Mouse (Mus musculus): ENCODE results near the gene Srebf1.

Gene Srebf1

DNA sequence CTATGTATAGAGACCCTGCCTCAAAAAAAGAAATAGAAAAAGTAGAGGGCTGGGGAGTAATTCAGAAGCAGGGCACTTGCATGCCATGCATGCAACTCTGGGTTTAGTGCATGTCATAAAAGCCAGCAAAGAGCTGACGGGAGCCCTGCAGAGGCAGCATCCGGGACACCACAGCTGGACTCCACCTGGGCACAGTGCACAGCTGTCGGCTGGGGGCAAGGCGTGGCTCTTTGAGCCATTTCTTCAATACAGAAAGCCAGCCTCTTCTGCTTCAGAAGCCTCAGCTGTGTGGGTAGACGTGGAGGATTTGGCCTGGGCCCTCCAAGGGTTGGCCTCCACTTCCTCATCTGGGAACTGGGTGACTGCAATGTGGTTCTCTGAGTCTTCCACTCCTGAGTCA, 13.0 kb upstream of the Srebf1 start:
- DNase-seq (ENCODE audit: low spot score in 2 of 2), result no peak

- DNase-seq (ENCODE audit: low spot score in 2 of 2), result no peak
These were observed 10.9 kb upstream of the Srebf1 start for GRCm38 (mm10) chr11:60233235-60233634.

- no peak for DNase-seq (ENCODE audit: low spot score in 2 of 2)
These were observed 10.2 kb upstream of the Srebf1 start for GRCm38 (mm10) chr11:60232441-60233058.

DNA sequence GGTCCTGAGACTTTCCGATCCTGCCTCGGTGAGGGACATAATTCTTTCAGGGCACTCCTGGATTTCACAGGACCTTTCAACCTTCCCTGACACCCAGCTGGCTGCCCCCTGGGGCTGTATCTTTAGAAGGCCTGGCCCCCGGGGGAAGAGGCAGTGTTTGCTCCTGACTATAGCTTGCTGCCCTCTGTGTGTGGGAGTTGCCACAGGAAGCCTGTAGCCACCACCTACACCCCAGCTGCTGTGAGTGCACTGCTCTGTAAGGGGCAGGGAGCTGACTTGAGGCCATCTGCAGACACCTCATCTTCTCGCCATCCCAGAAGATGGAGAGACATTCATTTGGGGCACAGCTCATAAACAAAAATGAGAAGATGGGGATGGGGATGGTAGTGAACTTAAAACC, 9.6 kb upstream of the Srebf1 start:
- DNase-seq (ENCODE audit: low spot score in 2 of 2), result no peak

DNA sequence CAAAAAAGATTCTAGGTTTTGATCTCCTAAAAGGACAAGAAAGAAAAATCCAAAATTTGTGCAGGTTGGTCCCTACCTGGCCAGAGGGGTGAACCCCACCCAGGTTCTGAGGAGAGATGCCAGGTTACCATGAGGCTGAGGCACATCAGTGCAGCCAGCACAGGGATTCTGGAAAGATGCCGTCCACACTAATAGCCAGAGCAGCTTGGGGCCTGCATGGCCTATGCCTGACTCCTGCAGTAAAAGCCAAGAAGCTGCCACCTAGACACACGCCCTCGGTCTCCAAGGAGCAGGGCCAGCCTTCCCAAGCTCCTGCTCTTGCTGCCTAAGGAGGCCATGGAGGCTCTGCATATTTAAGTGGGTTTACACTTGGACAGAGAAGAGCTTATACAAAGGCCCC, 8.9 kb upstream of the Srebf1 start:
- DNase-seq (ENCODE audit: low spot score in 2 of 2), result no peak

DNA sequence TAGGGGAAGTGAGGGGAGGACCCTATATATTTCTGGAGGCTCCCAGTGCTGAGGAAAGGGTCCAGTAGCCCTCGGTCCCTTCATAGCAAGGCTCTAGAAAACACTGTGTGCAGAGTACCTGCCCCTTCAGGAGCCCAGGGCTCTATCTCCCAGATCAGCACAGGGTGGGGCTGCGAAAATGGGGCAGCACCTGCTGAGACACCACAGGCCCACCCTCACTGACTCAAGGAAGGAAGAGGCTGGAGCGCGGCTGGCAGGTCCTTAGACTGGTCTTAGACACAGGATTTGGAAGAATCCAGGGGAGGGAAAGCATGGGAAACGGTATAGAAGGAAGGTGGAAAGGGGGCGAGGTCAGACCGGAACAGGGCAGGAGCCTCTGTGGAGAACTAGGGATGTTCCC, 8.1 kb upstream of the Srebf1 start:
- DNase-seq (ENCODE audit: low spot score in 2 of 2), result no peak

- DNase-seq (ENCODE audit: low spot score in 2 of 2), result no peak
These were observed 7.4 kb upstream of the Srebf1 start for GRCm38 (mm10) chr11:60229821-60230220.

- no peak for DNase-seq (ENCODE audit: low spot score in 2 of 2)
These were observed 6.1 kb upstream of the Srebf1 start for GRCm38 (mm10) chr11:60228525-60228924.

DNA sequence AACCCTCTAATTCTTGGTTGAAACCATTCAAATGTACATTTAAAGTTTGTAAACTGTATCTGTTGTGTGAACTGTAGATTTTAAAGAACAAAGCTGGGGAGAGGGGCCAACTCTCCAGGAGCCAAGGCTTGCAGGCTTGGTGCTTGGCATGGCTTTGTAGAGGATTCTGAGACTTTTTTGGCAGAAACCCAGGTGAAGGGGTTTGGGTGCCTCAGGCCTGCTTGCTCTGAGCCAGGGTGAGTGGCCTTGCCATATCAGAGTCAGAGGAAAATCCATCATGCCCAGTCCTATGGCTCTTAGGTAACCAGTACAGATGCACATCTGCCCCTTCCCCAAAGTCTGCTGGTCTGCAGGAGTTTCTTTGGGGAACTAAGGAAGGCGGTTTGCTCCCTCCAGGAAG, 3.5 kb upstream of the Srebf1 start:
- no peak for DNase-seq (ENCODE audit: low spot score in 2 of 2)

GRCm38 (mm10) chr11:60224676-60225075, 2.3 kb upstream of the Srebf1 start:
- peak in 1 of 2 experiments; percentile 67 for DNase-seq (ENCODE audit: low spot score in 2 of 2)

DNA sequence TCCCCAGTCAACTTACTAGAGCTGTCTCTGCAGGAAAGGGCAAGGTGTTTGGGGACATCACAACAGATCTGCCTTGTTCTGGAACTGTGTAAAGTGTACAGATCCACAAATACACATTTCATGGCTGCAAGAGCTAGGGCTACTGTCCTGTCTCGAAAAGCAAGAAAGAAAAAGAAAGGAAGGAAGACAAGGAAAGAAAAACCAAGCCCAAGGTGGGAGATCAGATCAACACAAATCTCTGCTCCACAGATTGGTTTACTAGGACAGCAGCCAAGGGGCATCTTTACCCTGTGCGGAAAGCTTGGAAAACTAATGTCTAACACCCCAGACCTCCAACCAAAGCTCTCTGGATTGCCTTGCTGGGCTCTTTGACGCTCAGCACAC, 304 bp downstream of the Srebf1 start:
- DNase-seq (ENCODE audit: low spot score in 2 of 2), result no peak

DNA sequence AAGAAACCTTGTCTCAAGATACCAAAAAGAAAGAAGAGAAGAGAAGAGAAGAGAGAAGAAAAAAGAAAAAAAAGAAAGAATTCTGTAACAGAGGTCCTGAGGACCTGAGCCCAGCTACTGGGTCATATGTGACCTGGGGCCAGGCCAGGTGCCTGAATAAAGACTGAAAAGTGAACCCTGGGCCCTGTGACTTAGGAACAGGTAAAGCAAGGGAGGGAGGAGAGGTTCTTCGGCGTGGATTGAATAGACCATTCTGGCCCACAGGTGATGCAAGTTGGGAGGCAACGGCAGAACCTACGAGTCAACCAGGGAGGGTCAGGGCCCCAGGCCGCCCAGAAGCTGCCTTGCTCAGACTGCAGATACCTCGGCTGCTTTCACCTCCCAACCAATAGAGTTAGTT, 956 bp downstream of the Srebf1 start:
- DNase-seq (ENCODE audit: low spot score in 2 of 2), result no peak

- DNase-seq (ENCODE audit: low spot score in 2 of 2), result peak; percentile 92 to 98
These were observed 2.0 kb downstream of the Srebf1 start for GRCm38 (mm10) chr11:60220291-60220804.

DNA sequence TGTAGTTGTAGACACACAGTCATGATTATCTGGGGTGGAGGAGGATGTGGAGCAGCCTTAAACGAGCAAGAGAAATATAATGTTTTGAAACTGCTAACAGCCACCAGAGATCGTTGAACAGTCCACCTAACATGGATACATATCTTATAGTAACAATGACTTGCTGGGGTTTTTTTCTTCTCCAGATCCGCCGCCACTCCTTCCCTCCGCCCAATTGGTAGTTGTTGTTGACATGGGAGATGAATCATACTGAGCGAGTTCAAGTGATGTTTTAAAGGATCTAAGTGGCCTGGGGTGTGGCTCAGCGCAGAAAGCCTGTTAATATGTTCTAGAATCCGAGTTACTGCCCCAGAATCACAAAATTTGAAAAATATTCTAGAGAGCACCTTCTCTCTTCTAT, 2.8 kb downstream of the Srebf1 start:
- no peak for DNase-seq (ENCODE audit: low spot score in 2 of 2)

DNA sequence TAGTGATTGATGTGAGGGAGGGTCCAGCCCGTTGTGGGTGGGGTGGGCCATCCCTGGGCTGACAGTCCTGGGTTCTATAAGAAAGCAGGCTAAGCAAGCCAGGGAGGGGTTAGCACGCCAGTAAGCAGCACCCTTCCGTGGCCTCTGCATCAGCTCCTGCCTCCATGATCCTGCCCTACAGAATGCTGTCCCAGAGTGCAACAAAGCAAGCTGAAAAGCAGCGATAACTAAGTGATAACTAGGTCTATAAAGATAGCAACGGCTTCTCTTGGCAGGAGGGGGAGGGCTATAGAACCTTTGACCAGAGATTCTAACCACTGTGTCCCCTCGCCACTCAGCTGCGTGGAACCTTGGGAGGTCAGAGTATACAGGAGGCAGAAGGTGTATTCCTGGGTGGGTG, 4.9 kb downstream of the Srebf1 start:
- no peak for DNase-seq (ENCODE audit: low spot score in 2 of 2)

- no peak for DNase-seq (ENCODE audit: low spot score in 2 of 2)
These were observed 5.7 kb downstream of the Srebf1 start for GRCm38 (mm10) chr11:60216671-60217070.

- no peak for DNase-seq (ENCODE audit: low spot score in 2 of 2)
These were observed 9.1 kb downstream of the Srebf1 start for GRCm38 (mm10) chr11:60213266-60213665.

DNA sequence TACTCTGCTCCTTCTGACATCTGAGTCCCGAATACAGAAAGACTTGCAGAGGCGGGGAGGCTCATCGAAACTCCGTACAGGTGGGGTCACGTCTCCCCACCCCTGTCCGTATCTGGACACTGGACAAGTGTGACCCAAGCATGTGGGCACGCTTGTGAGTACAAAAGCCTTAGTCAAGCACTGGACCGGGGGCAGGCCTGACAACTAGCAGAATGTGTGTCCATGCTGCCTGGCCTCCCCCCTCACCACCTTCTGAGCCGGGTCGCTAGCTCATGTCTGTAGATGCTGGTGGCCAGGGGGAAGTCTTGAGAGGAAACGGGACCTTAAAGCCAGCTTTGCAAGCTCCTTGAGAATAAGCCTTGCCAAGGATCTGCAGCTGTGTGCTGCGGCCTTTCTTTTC, 10.6 kb downstream of the Srebf1 start:
- DNase-seq (ENCODE audit: low spot score in 2 of 2), result no peak

DNA sequence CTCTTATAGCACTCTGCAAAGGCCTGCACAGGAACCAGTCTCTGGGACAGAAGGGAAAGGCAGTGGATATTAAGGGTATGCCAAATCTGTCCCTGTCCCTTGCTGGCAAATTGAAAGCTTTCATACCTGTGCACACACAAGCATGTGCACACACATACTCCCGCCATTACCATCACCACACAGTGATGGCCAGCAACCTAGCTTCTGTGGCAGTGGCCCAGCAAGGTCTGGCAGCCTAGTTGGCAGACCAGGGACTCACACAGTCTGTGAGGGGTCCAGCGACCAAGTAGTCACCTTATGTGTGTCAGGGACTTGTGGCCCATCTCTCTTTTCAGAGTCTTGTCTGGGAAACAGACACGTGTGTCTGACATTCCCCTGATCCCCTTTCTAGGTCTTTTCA, 11.2 kb downstream of the Srebf1 start:
- no peak for DNase-seq (ENCODE audit: low spot score in 2 of 2)

GRCm38 (mm10) chr11:60210305-60210724, 12.1 kb downstream of the Srebf1 start:
- peak; percentile 96 to 98 for DNase-seq (ENCODE audit: low spot score in 2 of 2)

GRCm38 (mm10) chr11:60209933-60210249, 12.5 kb downstream of the Srebf1 start:
- no peak for DNase-seq (ENCODE audit: low spot score in 2 of 2)

DNA sequence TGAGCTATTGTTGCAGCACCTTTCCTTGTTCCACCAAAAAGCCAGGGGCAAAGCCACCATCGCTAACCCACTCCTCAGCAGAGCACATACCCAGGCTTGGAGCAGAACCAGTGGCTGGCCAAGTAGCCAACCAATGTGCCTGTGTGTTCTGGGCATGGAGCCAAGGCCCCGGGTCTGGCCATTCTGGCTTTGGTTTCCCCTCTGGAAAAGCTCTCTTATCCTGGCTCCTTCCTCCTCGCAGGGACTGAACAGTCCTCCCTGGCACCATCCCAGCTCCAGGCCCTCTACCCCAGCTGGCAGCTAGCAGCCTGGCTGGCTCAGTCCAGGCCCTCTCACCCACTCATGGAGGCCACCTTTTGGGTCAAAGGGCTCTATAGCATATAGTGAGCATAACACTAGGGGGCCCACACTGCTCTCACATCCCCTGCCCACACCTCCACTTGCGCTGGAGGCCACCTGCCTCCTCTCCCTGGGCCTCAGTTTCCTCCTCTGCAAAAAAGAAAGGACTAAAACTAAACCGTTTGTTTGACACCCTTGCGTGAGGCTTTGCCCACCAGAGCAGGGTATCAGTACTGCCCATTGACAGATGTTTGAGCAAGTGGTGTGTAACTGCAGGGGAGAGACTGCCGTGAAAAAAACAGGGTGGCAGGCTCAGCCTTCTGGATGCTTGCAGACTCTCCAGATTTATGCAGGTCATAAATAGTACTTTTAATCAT, 13.0 kb downstream of the Srebf1 start:
- no peak for DNase-seq (ENCODE audit: low spot score in 2 of 2)

GRCm38 (mm10) chr11:60208712-60209111, 13.7 kb downstream of the Srebf1 start:
- no peak for DNase-seq (ENCODE audit: low spot score in 2 of 2)

- no peak for DNase-seq (ENCODE audit: low spot score in 2 of 2)
These were observed 14.2 kb downstream of the Srebf1 start for GRCm38 (mm10) chr11:60208201-60208600.

Data from spleen, postnatal 4 days (tissue).